Mouse (Mus musculus): ENCODE measurements around the gene Lzts3.

- TF ChIP-seq GATA1 (IDR thresholded peaks at IDR 0.05; ENCODE audit: low read length) (no peak), TAL1 (IDR thresholded peaks at IDR 0.05; ENCODE audit: low read length) (no peak)
These were observed 10.7 kb upstream of the Lzts3 start for GRCm38 (mm10) chr2:130653303-130653702.
